Mouse (Mus musculus): ENCODE results near the gene Xpnpep1. TPM values are rescaled to one million over a fixed set of nuclear protein-coding genes. Genes with fewer than 3 reads are reported as not detected.

Gene Xpnpep1
- total and polyA plus RNA-seq, 3 experiments, result 49.8 to 70.1 (median 59.8) TPM

DNA sequence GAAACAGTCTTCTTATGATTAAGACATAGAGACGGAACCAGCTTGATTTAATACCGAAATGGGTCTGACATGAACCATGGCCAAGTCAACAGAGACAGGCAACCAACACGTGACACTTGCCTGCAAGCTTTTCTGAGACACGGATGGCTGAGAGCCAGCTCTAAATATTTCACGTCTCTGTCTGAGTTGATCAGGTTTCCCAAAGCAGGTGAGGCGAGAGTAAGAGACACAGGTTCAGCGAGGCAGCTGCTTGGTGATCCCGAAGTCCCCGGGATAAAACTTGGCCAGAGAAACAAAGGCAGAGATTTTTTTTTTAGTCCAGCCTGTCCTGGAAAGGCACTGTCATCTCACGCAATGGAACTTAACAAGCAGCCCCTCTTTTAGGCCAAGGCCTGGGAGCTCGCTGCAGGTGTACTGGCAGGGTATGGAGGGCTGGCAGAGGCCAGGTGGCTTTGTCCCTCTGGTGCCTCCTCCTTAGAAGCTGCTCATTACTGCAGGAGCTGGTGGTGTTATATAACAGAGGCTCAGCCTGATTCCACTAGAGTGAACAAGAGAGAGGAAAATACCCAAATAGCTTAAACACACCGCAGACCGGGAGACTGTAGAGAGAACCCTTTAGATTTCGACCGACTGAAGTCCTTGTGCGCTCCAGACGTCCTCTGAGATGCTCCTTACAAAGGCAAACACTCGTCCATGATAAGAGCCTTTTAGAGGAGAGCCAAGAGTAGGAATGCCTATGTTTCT is 36.4 kb upstream of the Xpnpep1 start:
- no peaks in the 10 kb centered on the region for H3K36me3 ChIP-seq (ENCODE audit: control insufficient read depth, insufficient read depth, low read length)
- intact Hi-C loops (cut with DNase I), result no loop called here
- no peaks in the 10 kb centered on the region for H3K79me2 ChIP-seq (replicated peaks; ENCODE audit: control insufficient read depth, insufficient read depth, low read length)
- no peaks in the 10 kb centered on the region for H3K27me3 ChIP-seq (ENCODE audit: control insufficient read depth, insufficient read depth, low read length)
- peak overlapping the region; percentile 28 for H3K27ac ChIP-seq
- peaks cover 8% of the 10 kb centered on the region for H3K4me1 ChIP-seq (ENCODE audit: control insufficient read depth, insufficient read depth, low read length)
- peak; percentile 29 to 33 for DNase-seq
- H3K4me3 ChIP-seq, result 0 out of 2 replicates have a peak overlapping the region, but pooled peaks have one; percentile 16
- H3K9ac ChIP-seq (ENCODE audit: low read depth, low read length), result no peak overlapping the region
- 52% methylated on average over 18 of the region's 18 CpGs for WGBS
- TF ChIP-seq EP300 (IDR thresholded peaks at IDR 0.05; ENCODE audit: insufficient read depth, low read depth, low read length) (no peak), CTCF (IDR thresholded peaks at IDR 0.05) (no peak), POLR2A (IDR thresholded peaks at IDR 0.05; ENCODE audit: insufficient read depth, low read depth, low read length) (no peak)

DNA sequence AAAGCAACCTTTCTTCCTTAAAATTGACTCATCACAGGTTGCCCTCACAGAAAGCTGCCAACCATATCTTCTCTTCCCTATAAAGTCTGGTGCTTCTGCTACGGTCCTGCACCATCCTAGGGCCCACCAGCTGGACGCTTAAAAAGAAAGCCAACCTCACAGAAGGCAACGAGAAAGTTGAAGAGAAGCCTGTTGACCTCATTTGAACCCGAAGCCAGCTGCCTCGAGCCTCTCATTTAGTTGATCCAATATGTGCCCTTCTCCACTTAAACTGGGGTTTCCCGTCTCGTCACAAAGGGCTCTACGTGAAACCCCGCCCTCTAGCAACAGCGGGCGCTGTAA is 35.9 kb upstream of the Xpnpep1 start:
- DNase-seq, result peak in 1 of 2 experiments; percentile 31
- no peak for TF ChIP-seq POLR2A (IDR thresholded peaks at IDR 0.05; ENCODE audit: insufficient read depth, low read depth, low read length)
- no peak for TF ChIP-seq CTCF (IDR thresholded peaks at IDR 0.05)
- TF ChIP-seq EP300 (IDR thresholded peaks at IDR 0.05; ENCODE audit: insufficient read depth, low read depth, low read length), result no peak
- H3K4me1 ChIP-seq (ENCODE audit: control insufficient read depth, insufficient read depth, low read length), result peaks cover 9% of the 10 kb centered on the region
- no peaks in the 10 kb centered on the region for H3K27me3 ChIP-seq (ENCODE audit: control insufficient read depth, insufficient read depth, low read length)
- H3K79me2 ChIP-seq (replicated peaks; ENCODE audit: control insufficient read depth, insufficient read depth, low read length), result no peaks in the 10 kb centered on the region
- H3K27ac ChIP-seq, result peak overlapping the region; percentile 28
- intact Hi-C loops (cut with DNase I), result no loop called here
- no peak overlapping the region for H3K9ac ChIP-seq (ENCODE audit: low read depth, low read length)
- no peak overlapping the region for H3K4me3 ChIP-seq
- WGBS, result 80% methylated on average over 11 of the region's 11 CpGs
- H3K36me3 ChIP-seq (ENCODE audit: control insufficient read depth, insufficient read depth, low read length), result no peaks in the 10 kb centered on the region

GRCm38 (mm10) chr19:53074899-53075722 is 35.1 kb upstream of the Xpnpep1 start:
- no peak for TF ChIP-seq EP300 (IDR thresholded peaks at IDR 0.05; ENCODE audit: insufficient read depth, low read depth, low read length)
- no peak for TF ChIP-seq POLR2A (IDR thresholded peaks at IDR 0.05; ENCODE audit: insufficient read depth, low read depth, low read length)
- TF ChIP-seq CTCF (IDR thresholded peaks at IDR 0.05), result no peak
- no peaks in the 10 kb centered on the region for H3K27me3 ChIP-seq (ENCODE audit: control insufficient read depth, insufficient read depth, low read length)
- DNase-seq, result peak; percentile 38 to 51
- 50% methylated on average over 13 of the region's 13 CpGs for WGBS
- H3K4me3 ChIP-seq, result no peak overlapping the region
- H3K36me3 ChIP-seq (ENCODE audit: control insufficient read depth, insufficient read depth, low read length), result peaks cover 3% of the 10 kb centered on the region
- H3K4me1 ChIP-seq (ENCODE audit: control insufficient read depth, insufficient read depth, low read length), result peaks cover 12% of the 10 kb centered on the region
- H3K9ac ChIP-seq (ENCODE audit: low read depth, low read length), result no peak overlapping the region
- H3K27ac ChIP-seq, result peak overlapping the region; percentile 38
- no peaks in the 10 kb centered on the region for H3K79me2 ChIP-seq (replicated peaks; ENCODE audit: control insufficient read depth, insufficient read depth, low read length)
- intact Hi-C loops (cut with DNase I), result no loop called here

GRCm38 (mm10) chr19:53073521-53073920 is 33.5 kb upstream of the Xpnpep1 start:
- no peak overlapping the region for H3K4me3 ChIP-seq
- H3K4me1 ChIP-seq (ENCODE audit: control insufficient read depth, insufficient read depth, low read length), result peaks cover 12% of the 10 kb centered on the region
- H3K79me2 ChIP-seq (replicated peaks; ENCODE audit: control insufficient read depth, insufficient read depth, low read length), result no peaks in the 10 kb centered on the region
- peaks cover 3% of the 10 kb centered on the region for H3K36me3 ChIP-seq (ENCODE audit: control insufficient read depth, insufficient read depth, low read length)
- WGBS, result 99% methylated on average over 4 of the region's 4 CpGs
- H3K27me3 ChIP-seq (ENCODE audit: control insufficient read depth, insufficient read depth, low read length), result no peaks in the 10 kb centered on the region
- no peak overlapping the region for H3K9ac ChIP-seq (ENCODE audit: low read depth, low read length)
- H3K27ac ChIP-seq, result no peak overlapping the region
- DNase-seq, result no peak
- intact Hi-C loops (cut with DNase I), result no loop called here
- TF ChIP-seq EP300 (IDR thresholded peaks at IDR 0.05; ENCODE audit: insufficient read depth, low read depth, low read length) (no peak), CTCF (IDR thresholded peaks at IDR 0.05) (peak; percentile 24)

- Histone ChIP-seq H3K79me2 (replicated peaks; ENCODE audit: control insufficient read depth, insufficient read depth, low read length) (no peaks in the 10 kb centered on the region), H3K4me3 (no peak overlapping the region), H3K9ac (ENCODE audit: low read depth, low read length) (no peak overlapping the region), H3K36me3 (ENCODE audit: control insufficient read depth, insufficient read depth, low read length) (peaks cover 3% of the 10 kb centered on the region), H3K27ac (no peak overlapping the region), H3K4me1 (ENCODE audit: control insufficient read depth, insufficient read depth, low read length) (peaks cover 12% of the 10 kb centered on the region), H3K27me3 (ENCODE audit: control insufficient read depth, insufficient read depth, low read length) (no peaks in the 10 kb centered on the region)
- intact Hi-C loops (cut with DNase I), result no loop called here
- no peak for TF ChIP-seq EP300 (IDR thresholded peaks at IDR 0.05; ENCODE audit: insufficient read depth, low read depth, low read length)
- no peak for TF ChIP-seq POLR2A (IDR thresholded peaks at IDR 0.05; ENCODE audit: insufficient read depth, low read depth, low read length)
- no peak for TF ChIP-seq CTCF (IDR thresholded peaks at IDR 0.05)
- WGBS, result 79% methylated on average over 5 of the region's 5 CpGs
- no peak for DNase-seq
These were observed 32.4 kb upstream of the Xpnpep1 start for GRCm38 (mm10) chr19:53072406-53072805.

DNA sequence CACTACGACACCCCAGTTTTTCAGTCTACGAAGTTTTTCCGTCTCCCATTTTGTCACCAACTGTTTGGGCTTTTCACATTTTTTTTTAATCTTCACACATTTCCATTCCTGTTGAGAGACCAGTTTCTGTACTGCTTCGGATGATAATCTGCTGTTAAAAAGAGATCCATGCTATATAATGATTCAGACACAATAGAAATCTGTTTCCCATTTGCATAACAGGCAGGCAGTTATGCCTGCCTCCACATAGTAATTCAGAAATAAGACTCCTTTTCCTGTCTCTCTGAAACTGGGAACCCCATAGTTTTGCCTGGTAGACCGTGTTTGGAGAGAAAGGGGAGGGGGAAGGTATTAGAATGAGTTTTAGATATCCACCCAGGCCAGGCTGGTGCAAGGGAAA is 31.6 kb upstream of the Xpnpep1 start:
- Histone ChIP-seq H3K4me3 (no peak overlapping the region), H3K27ac (no peak overlapping the region), H3K79me2 (replicated peaks; ENCODE audit: control insufficient read depth, insufficient read depth, low read length) (no peaks in the 10 kb centered on the region), H3K27me3 (ENCODE audit: control insufficient read depth, insufficient read depth, low read length) (no peaks in the 10 kb centered on the region), H3K36me3 (ENCODE audit: control insufficient read depth, insufficient read depth, low read length) (peaks cover 3% of the 10 kb centered on the region), H3K4me1 (ENCODE audit: control insufficient read depth, insufficient read depth, low read length) (peaks cover 14% of the 10 kb centered on the region), H3K9ac (ENCODE audit: low read depth, low read length) (no peak overlapping the region)
- intact Hi-C loops (cut with DNase I), result no loop called here
- no peak for DNase-seq
- TF ChIP-seq POLR2A (IDR thresholded peaks at IDR 0.05; ENCODE audit: insufficient read depth, low read depth, low read length) (no peak), EP300 (IDR thresholded peaks at IDR 0.05; ENCODE audit: insufficient read depth, low read depth, low read length) (no peak), CTCF (IDR thresholded peaks at IDR 0.05) (no peak)
- WGBS, result 61% methylated on average over 5 of the region's 5 CpGs
